Mouse (Mus musculus) cortical plate, adult 2 months (tissue): Measurements from ENCODE around the gene Tmem234.

ENCODE experiments used
- CTCF ChIP-seq: fragments of 200-500 bp; IDR thresholded peaks from 2 replicates; pipeline ENCODE4 v1.5.1; 2011; ENCODE audit warnings: mild to moderate bottlenecking, control low read depth, low read length; ENCODE audit not compliant: insufficient read depth; ENCODE audit errors: extremely low read depth
- POLR2A ChIP-seq: fragments of 200-500 bp; IDR thresholded peaks from 2 replicates; pipeline ENCODE4 v1.6.1; 2011; ENCODE audit warnings: mild to moderate bottlenecking, low read length, control low read depth; ENCODE audit not compliant: insufficient read depth; ENCODE audit errors: extremely low read depth

GRCm38 (mm10) chr4:129571551-129572084 lies 28.9 kb upstream of the Tmem234 start:
- no peak for TF ChIP-seq CTCF
- TF ChIP-seq POLR2A, result no peak
